Mouse (Mus musculus) telencephalon, adult 2 months (tissue): Measurements from ENCODE around the gene Ice2.

ENCODE experiments used
- DNase-seq: peaks from one replicate; pipeline ENCODE4 v3.0.0-alpha.2; 2011; ENCODE audit warnings: low read depth, low spot score

Gene Ice2

DNA sequence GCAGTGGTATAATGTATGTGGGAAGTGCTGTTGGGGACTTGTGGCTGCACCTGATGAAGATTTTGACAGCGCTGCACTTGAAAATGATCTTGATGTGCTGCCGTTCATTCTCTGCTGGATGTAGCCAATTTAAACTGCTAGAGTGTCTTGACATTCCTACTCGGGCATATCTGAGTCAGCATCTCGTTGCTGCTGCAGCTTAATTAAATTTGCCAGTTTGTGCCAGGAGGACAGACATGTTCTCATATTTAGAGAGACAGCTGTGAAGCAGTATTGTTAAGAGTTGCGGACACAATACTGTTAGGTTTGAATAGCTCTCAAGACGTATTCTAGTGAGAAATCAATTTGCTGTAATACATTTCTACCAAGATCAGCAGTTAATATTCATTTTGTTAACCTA, 7.0 kb downstream of the Ice2 start:
- DNase-seq: peak; percentile 6

- peak; percentile 9 for DNase-seq
Measured at GRCm38 (mm10) chr9:69419476-69419875, 21.8 kb downstream of the Ice2 start.

GRCm38 (mm10) chr9:69430531-69430930, 32.8 kb downstream of the Ice2 start:
- DNase-seq: no peak

GRCm38 (mm10) chr9:69431863-69432555, 34.3 kb downstream of the Ice2 start:
- DNase-seq: peak; percentile 21

DNA sequence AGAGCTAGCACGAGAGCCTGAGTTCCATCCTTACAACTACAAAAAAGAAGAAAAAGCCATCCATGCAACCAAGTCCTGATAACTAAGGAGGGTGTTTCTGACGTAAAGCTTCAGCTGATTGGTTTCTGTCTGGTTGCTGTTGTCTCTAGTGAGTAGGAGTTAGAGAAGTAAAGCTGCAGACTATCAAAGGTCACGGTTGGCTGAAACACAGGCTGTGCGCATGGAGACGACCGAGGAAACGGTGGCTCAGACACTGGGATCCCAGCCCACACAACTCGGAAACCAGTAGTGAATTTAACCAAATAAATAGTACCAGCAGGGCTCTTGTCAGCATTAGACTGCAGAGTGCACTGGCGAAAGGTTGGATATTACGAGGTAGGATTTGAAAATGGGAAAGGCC, 37.5 kb downstream of the Ice2 start:
- DNase-seq: no peak

GRCm38 (mm10) chr9:69435662-69436061, 38.0 kb downstream of the Ice2 start:
- DNase-seq: no peak

DNA sequence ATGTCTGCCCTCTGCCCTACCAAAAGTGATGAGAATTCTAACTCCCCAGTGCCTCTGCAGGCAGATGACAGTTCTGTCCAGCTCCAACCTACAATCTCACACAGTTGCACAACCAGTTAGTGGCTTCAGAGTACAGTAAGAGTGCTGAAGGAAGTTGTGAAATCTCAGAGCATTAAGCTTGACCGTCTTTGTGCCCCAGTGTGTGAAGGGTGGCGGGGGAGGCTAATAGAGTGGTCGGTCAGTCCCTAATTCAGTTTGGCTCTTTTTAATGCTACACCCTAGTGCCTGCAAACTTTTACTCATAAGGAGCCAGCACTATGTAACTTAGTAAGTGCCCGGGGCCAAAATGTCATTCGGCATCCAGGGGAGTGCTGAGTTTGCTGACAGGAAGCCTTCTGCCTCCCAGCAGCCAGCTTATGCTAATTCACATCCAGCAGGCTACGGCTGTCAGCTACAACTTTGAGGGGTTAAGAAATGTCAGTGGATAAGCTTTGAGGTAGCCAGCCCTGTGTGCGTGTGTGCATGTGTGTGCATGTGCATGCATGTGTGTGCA, 42.2 kb downstream of the Ice2 start:
- no peak for DNase-seq

DNA sequence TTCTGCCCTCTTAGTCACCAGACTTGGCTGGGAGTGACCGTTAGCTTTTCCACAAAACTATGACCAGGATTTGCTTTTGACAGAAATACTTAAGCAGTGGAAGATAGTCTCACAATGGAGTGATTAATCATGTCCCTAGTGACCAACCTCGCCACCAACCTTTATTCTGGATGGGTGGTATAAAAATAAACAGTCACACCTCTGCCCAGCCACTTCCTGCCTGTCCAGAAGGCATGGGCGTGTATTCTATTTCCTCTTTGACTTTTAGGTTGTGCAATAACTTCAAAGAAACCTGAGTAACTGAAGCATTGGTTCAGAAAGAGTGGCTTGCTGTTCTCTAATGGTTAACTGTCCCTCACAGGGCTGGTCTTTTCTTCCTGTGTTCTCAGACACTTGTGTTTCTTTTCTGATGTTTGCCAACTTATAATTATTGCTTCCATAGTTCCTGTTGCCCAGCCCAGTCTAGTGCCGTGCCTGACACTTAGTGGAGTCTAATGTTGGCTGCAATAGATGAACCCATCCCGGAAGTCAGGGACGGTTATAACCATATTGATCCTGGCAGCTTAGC, 44.8 kb downstream of the Ice2 start:
- DNase-seq: no peak

DNA sequence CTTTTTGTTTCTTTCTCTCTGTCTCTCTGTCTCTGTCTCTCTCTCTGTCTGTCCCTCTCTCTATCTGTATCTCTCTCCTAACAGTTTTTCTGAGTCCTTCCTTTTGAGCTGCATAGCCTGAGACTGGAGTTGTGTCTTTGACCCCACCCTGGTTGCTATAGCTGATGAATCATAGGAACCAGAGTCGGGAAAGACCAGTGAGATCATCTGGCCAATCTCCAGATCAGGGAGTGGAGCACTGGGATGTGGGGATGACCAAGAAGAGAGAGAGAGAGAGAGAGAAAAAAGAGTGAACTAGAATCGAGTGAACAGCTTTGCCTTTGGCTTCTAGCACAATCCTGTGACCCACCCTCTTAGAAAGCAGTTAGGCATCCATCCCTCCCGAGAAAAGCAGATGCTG, 45.5 kb downstream of the Ice2 start:
- DNase-seq: no peak

GRCm38 (mm10) chr9:69448801-69449200, 51.1 kb downstream of the Ice2 start:
- DNase-seq: no peak

- DNase-seq: no peak
Measured at GRCm38 (mm10) chr9:69450636-69451035, 52.9 kb downstream of the Ice2 start.

- DNase-seq: no peak
Measured at GRCm38 (mm10) chr9:69451886-69452810, 54.4 kb downstream of the Ice2 start.

- no peak for DNase-seq
Measured at GRCm38 (mm10) chr9:69453066-69453900, 55.6 kb downstream of the Ice2 start, which contains the start of gene Anxa2. TSS of gene Anxa2 (plus strand) at chr9:69453620.

DNA sequence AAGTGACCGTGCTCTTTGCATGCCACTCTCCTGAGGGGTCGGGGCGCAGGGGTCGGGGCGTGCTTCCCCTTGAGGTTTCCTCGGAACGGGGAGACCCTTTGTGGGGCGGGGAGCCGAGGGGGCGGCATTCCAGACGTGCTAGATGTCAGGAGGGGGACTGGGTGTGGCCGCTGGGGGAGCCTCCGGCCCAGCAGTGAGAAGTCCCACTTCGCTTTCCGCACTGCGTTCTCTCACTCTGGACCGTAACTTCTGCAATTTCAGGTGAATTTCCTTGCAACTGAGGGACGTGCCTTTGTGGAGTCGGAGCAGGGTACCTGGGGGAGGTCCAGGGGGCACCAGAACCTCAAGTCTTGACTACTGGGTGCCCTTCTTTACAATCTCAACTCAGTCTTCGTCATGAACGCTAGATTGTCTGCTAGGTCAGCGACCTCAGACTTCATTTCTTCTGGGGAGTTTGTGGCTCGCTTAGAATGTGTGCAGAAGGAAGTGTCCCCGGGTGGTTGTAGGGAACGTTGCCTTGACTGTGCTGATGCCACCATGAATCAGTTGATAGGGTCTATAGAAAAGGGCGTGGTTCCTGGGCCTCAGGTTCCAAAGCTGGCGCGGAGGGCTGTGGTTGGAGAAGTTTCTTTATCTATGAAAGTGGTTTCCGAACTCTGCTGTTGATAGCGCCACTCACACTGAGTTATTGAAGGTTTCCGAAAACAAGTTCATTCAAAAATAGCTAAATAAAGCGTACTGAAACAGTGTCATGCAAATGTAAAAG, 56.4 kb downstream of the Ice2 start:
- no peak for DNase-seq

- DNase-seq: no peak
Measured at GRCm38 (mm10) chr9:69454691-69455090, 57.0 kb downstream of the Ice2 start.

DNA sequence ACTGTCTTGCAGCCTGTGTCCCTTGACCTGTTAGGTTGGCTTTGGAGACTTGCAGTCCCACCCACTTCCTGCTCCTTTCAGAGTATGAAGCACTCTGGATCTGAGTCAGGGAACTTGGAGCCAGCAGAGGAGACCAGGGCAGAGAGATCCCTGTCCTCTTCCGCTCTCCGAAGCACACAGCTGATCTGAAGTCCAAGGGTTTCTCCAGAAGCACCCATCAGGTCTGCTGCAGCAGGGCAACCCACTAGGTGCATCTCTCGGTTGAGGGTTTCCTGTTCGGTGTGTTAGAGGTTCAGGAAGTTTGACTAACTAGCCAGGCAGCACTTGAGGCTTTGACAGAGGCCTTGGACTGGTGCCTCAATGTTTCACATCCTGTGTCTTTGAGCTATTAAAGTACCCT, 57.7 kb downstream of the Ice2 start:
- DNase-seq: no peak

- no peak for DNase-seq
Measured at GRCm38 (mm10) chr9:69456406-69457075, 58.8 kb downstream of the Ice2 start.

DNA sequence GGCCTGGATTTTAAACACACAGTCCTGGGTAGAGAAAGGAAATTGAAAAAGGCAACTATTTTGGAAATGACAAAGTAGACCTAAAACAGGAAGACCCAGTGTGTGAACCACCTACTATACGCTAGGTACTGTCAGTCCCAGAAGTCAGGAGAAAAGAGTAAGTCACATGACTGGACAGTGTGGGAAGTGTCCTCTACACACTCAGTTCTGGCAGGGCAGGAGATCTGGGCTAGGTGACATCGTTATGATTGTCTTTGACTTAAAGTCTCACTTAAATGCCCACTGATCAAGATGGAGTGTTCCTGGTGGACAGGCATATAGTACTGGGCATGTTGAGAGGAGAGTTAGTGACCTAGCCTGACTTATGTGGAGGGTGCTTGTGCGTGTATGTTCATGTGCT, 59.4 kb downstream of the Ice2 start:
- no peak for DNase-seq

- DNase-seq: no peak
Measured at GRCm38 (mm10) chr9:69457747-69458625, 60.3 kb downstream of the Ice2 start.
